Mouse (Mus musculus) colon, adult 2 months (tissue): ENCODE measurements around the gene Hrk. TPM values are rescaled to one million over a fixed set of nuclear protein-coding genes. Genes with fewer than 3 reads are reported as not detected.

Experiments used
- polyA plus RNA-seq: library from polyadenylated mRNA; depleted of rRNA; stranded (reverse); fragments of >200 nt; gene quantifications from 2 replicates; pipeline ENCODE4 v1.2.3, GENCODE M21; 2012; rRNA removed

Hrk gene
- polyA plus RNA-seq, result not detected in 2 replicates

DNA sequence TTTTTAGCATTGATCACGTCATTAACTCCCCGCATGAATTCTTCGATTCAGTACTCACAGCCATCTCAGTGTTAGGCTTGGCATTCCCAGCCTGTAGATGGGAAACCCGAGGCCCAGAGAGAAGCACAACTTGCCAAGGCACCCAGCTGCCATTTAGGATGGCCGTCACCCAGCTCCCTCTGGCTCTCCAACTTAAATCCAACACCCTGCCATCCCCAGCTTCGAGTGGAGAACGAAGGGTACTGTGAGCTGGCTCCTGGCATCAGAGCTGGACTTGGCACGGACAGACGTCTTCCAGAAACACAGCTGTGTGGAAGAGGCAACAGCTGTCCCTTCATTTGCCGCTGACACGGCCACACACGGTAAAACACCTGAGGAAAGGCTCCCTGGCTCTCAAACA lies at the start of gene Hrk:
TSS of gene Hrk (plus strand) at position 68 of the 400 bp plus-strand sequence.

GRCm38 (mm10) chr5:118154839-118155564 lies 9.4 kb upstream of the Hrk start, which contains the start of gene Fbxw8:
TSS of gene Fbxw8 (minus strand) at chr5:118155464.

Other genes with a start within 250 kb of the Hrk start
- 29.8 and 30.7 TPM in 2 replicates for gene Fbxo21, start 187.9 kb upstream of the Hrk start, polyA plus RNA-seq
- 10.0 and 19.8 TPM in 2 replicates for gene Tesc, start 136.9 kb upstream of the Hrk start, polyA plus RNA-seq
- gene Fbxw8, start 9.2 kb upstream of the Hrk start, polyA plus RNA-seq, result 36.8 and 41.9 TPM in 2 replicates
- 1.5 and 2.1 TPM in 2 replicates for gene Rnft2, start 80.5 kb downstream of the Hrk start, polyA plus RNA-seq
- gene 2410131K14Rik, start 80.6 kb downstream of the Hrk start, polyA plus RNA-seq, result 5.3 and 5.7 TPM in 2 replicates